10 mouse cellular contexts compared by ENCODE assay signal in genomic region chr5:148969648-148970047, GRCm38 (mm10). TPM values are rescaled to one million over a fixed set of nuclear protein-coding genes. Genes with fewer than 3 reads are reported as not detected.
DNase-seq lines count a peak whose midpoint lies in the region; ATAC-seq and TF ChIP-seq lines count a peak whose summit lies in the region.
"Had no signal": no experiment of that assay in that cellular context is flagged by ENCODE, and none has a peak within 500 bp of the region (broad histone marks: within the 10 kb centered on the region; RNA-seq: fewer than 3 reads in every experiment).

No protein-coding gene starts in this region.

- TF ChIP-seq CTCF in lung, postnatal 0 days (IDR thresholded peaks at IDR 0.05) = no peak

- H3K27ac ChIP-seq in embryonic facial prominence, embryonic 12.5 days = 0 out of 2 replicates have a peak overlapping the region, but pooled peaks have one; percentile 6
- H3K27ac ChIP-seq in intestine, embryonic 15.5 days = 0 out of 2 replicates have a peak overlapping the region, but pooled peaks have one; percentile 44
- no peak overlapping the region for H3K27ac ChIP-seq in lung, postnatal 0 days (ENCODE audit: low read length)
- H3K27ac ChIP-seq: liver, embryonic 14.5 days had no signal

- peaks cover 34% of the 10 kb centered on the region for H3K4me1 ChIP-seq in embryonic facial prominence, embryonic 12.5 days
- H3K4me1 ChIP-seq in intestine, embryonic 15.5 days (replicated peaks) = peaks cover 32% of the 10 kb centered on the region
- H3K4me1 ChIP-seq in lung, postnatal 0 days (ENCODE audit: insufficient read depth, low read depth, low read length) = peaks cover 13% of the 10 kb centered on the region

- H3K4me3 ChIP-seq in embryonic facial prominence, embryonic 12.5 days = no peak overlapping the region
- no peak overlapping the region for H3K4me3 ChIP-seq in intestine, embryonic 15.5 days (replicated peaks)
- H3K4me3 ChIP-seq in lung, postnatal 0 days (ENCODE audit: low read depth, low read length) = no peak overlapping the region

- peak; percentile 47 for DNase-seq in adrenal gland, postnatal 10 days
- no peak for DNase-seq in adrenal gland, adult 18-20 months (ENCODE audit: low spot score in 2 of 2)
- peak; percentile 70 for DNase-seq in lung, postnatal 0 days (ENCODE audit: low spot score)
- no peak for DNase-seq in frontal cortex, postnatal 36 days (ENCODE audit: low spot score in 2 of 2)
- no peak for DNase-seq in urinary bladder, postnatal 14 days (ENCODE audit: low spot score)
- DNase-seq: right cerebral cortex, postnatal 25 days had no signal

- TF ChIP-seq EP300 in lung, postnatal 0 days (IDR thresholded peaks at IDR 0.05) = no peak

- no peaks in the 10 kb centered on the region for H3K27me3 ChIP-seq in embryonic facial prominence, embryonic 12.5 days
- H3K27me3 ChIP-seq in intestine, embryonic 15.5 days (replicated peaks) = no peaks in the 10 kb centered on the region
- H3K27me3 ChIP-seq in lung, postnatal 0 days (replicated peaks; ENCODE audit: insufficient read depth, low read length) = no peaks in the 10 kb centered on the region

- H3K36me3 ChIP-seq in embryonic facial prominence, embryonic 12.5 days = no peaks in the 10 kb centered on the region
- H3K36me3 ChIP-seq in intestine, embryonic 15.5 days = no peaks in the 10 kb centered on the region
- no peaks in the 10 kb centered on the region for H3K36me3 ChIP-seq in lung, postnatal 0 days (ENCODE audit: insufficient read depth, low read length)

- H3K4me2 ChIP-seq in embryonic facial prominence, embryonic 12.5 days (replicated peaks) = no peak overlapping the region
- 0 out of 2 replicates have a peak overlapping the region, but pooled peaks have one; percentile 17 for H3K4me2 ChIP-seq in intestine, embryonic 15.5 days (replicated peaks)
- H3K4me2 ChIP-seq in lung, postnatal 0 days (replicated peaks; ENCODE audit: low read depth, low read length) = peak overlapping the region; percentile 30; the same call in 1 of the 2 replicates

- ATAC-seq in embryonic facial prominence, embryonic 12.5 days (ENCODE audit: insufficient number of reproducible peaks, insufficient read depth, low FRiP score, low TSS enrichment) = no peak
- peak; percentile 52 for ATAC-seq in intestine, embryonic 15.5 days
- peak; percentile 62 for ATAC-seq in lung, postnatal 0 days
- no peak for ATAC-seq in megakaryocyte-erythroid progenitor cell, adult 5-6 weeks (replicated peaks; ENCODE audit: low FRiP score, low TSS enrichment, poor library complexity, severe bottlenecking)

- 63% methylated on average over 9 of the region's 9 CpGs for WGBS in embryonic facial prominence, embryonic 12.5 days
- WGBS in intestine, embryonic 15.5 days = 40% methylated on average over 9 of the region's 9 CpGs
- WGBS in lung, postnatal 0 days = 11% methylated on average over 9 of the region's 9 CpGs

- no peak overlapping the region for H3K9ac ChIP-seq in embryonic facial prominence, embryonic 12.5 days
- H3K9ac ChIP-seq in intestine, embryonic 15.5 days = no peak overlapping the region
- no peak overlapping the region for H3K9ac ChIP-seq in lung, postnatal 0 days (replicated peaks; ENCODE audit: low read depth)
- H3K9ac ChIP-seq: liver, embryonic 14.5 days had no signal

- H3K9me3 ChIP-seq in embryonic facial prominence, embryonic 12.5 days = no peaks in the 10 kb centered on the region
- H3K9me3 ChIP-seq in intestine, embryonic 15.5 days = no peaks in the 10 kb centered on the region
- no peaks in the 10 kb centered on the region for H3K9me3 ChIP-seq in lung, postnatal 0 days (ENCODE audit: low read length)

RNA-seq across cellular contexts. Expression of gene Gm42791, which starts 25.3 kb away (rescaled TPM):
- total RNA-seq in adrenal gland, postnatal 10 days (2021) = 1 to 10 TPM; 3.6 to 4.7 TPM
- total RNA-seq in adrenal gland, adult 18-20 months (2021) = 1 to 10 TPM; 3.4 to 8.0 TPM
- polyA plus RNA-seq in embryonic facial prominence, embryonic 12.5 days (2016; fragmentation: Nextera tagmentation; extraction: Ambion mirVana) = 3.4 and 4.0 TPM in 2 replicates
- polyA plus RNA-seq in intestine, embryonic 15.5 days (2015; fragmentation: Nextera tagmentation; extraction: Ambion mirVana) = 0.57 and 2.3 TPM in 2 replicates
- 0.78 and 1.2 TPM in 2 replicates for polyA plus RNA-seq in lung, postnatal 0 days (2015; fragmentation: Nextera tagmentation; extraction: Ambion mirVana)
- total RNA-seq in megakaryocyte-erythroid progenitor cell, adult 5-6 weeks (2014; fragmentation: Nextera tagmentation) = 12.5 TPM in 1 of 2 replicates, not detected in the other
- total RNA-seq in megakaryocyte-erythroid progenitor cell, adult 5-6 weeks (2017) = 7.8 and 10.8 TPM in 2 replicates
- polyA plus RNA-seq: liver, embryonic 14.5 days had no signal

RNA-seq across cellular contexts. Expression of gene Katnal1, which starts 40.5 kb away (rescaled TPM):
- total RNA-seq in adrenal gland, postnatal 10 days (2021) = 10 to 100 TPM in 1 of 2 experiments, 1 to 10 TPM in 1; 5.5 to 12.2 TPM
- 1 to 10 TPM; 5.8 to 8.3 TPM for total RNA-seq in adrenal gland, adult 18-20 months (2021)
- polyA plus RNA-seq in embryonic facial prominence, embryonic 12.5 days (2016; fragmentation: Nextera tagmentation; extraction: Ambion mirVana) = 25.4 and 25.7 TPM in 2 replicates
- polyA plus RNA-seq in intestine, embryonic 15.5 days (2015; fragmentation: Nextera tagmentation; extraction: Ambion mirVana) = 8.1 and 9.5 TPM in 2 replicates
- 4.3 and 5.0 TPM in 2 replicates for polyA plus RNA-seq in lung, postnatal 0 days (2015; fragmentation: Nextera tagmentation; extraction: Ambion mirVana)
- 13.0 and 19.0 TPM in 2 replicates for total RNA-seq in megakaryocyte-erythroid progenitor cell, adult 5-6 weeks (2014; fragmentation: Nextera tagmentation)
- total RNA-seq in megakaryocyte-erythroid progenitor cell, adult 5-6 weeks (2017) = 11.2 and 23.9 TPM in 2 replicates

Comparison
In these comparisons a context has a peak if more than half of its experiments do, and no peak if none do; other contexts are left out.
1. DNase-seq: peak in adrenal gland, postnatal 10 days (single experiment) and lung, postnatal 0 days (single experiment); none in adrenal gland, adult 18-20 months (0 of 2), frontal cortex, postnatal 36 days (0 of 2) and urinary bladder, postnatal 14 days (single experiment).
2. ATAC-seq: peak in intestine, embryonic 15.5 days (single experiment) and lung, postnatal 0 days (single experiment); none in embryonic facial prominence, embryonic 12.5 days (single experiment) and megakaryocyte-erythroid progenitor cell, adult 5-6 weeks (single experiment).